Mouse (Mus musculus): ENCODE results near the gene Palld. TPM values are rescaled to one million over a fixed set of nuclear protein-coding genes. Genes with fewer than 3 reads are reported as not detected.

The Palld gene
- total RNA-seq, 2 experiments from 2014 or later = 6.6 to 6.7 TPM

- Histone ChIP-seq H3K4me3 (no peak overlapping the region), H3K27ac (no peak overlapping the region)
- no peak for DNase-seq (ENCODE audit: low spot score in 2 of 2)
- no peak for TF ChIP-seq CTCF (conservative IDR thresholded peaks at IDR 0.05)
Measured at GRCm38 (mm10) chr8:61697728-61698385, 204.6 kb downstream of the Palld start.

GRCm38 (mm10) chr8:61696846-61697455, 205.5 kb downstream of the Palld start:
- no peak for TF ChIP-seq CTCF (conservative IDR thresholded peaks at IDR 0.05)
- H3K4me3 ChIP-seq = no peak overlapping the region
- no peak for DNase-seq (ENCODE audit: low spot score in 2 of 2)
- no peak overlapping the region for H3K27ac ChIP-seq

- no peak overlapping the region for H3K4me3 ChIP-seq
- H3K27ac ChIP-seq = no peak overlapping the region
- no peak for DNase-seq (ENCODE audit: low spot score in 2 of 2)
- no peak for TF ChIP-seq CTCF (conservative IDR thresholded peaks at IDR 0.05)
Measured at GRCm38 (mm10) chr8:61695416-61695815, 207.1 kb downstream of the Palld start.

- Histone ChIP-seq H3K27ac (no peak overlapping the region), H3K4me3 (no peak overlapping the region)
- no peak for TF ChIP-seq CTCF (conservative IDR thresholded peaks at IDR 0.05)
- DNase-seq (ENCODE audit: low spot score in 2 of 2) = no peak
Measured at GRCm38 (mm10) chr8:61692866-61693265, 209.6 kb downstream of the Palld start.

GRCm38 (mm10) chr8:61692129-61692528, 210.4 kb downstream of the Palld start:
- no peak overlapping the region for H3K27ac ChIP-seq
- no peak for DNase-seq (ENCODE audit: low spot score in 2 of 2)
- no peak overlapping the region for H3K4me3 ChIP-seq
- no peak for TF ChIP-seq CTCF (conservative IDR thresholded peaks at IDR 0.05)

- no peak for DNase-seq (ENCODE audit: low spot score in 2 of 2)
Measured at GRCm38 (mm10) chr8:61691391-61691790, 211.1 kb downstream of the Palld start.

GRCm38 (mm10) chr8:61687071-61687470, 215.4 kb downstream of the Palld start:
- DNase-seq (ENCODE audit: low spot score in 2 of 2) = no peak
- H3K27ac ChIP-seq = no peak overlapping the region
- H3K4me3 ChIP-seq = no peak overlapping the region
- no peak for TF ChIP-seq CTCF (conservative IDR thresholded peaks at IDR 0.05)

More at GRCm38 (mm10) chr8:61691391-61691790, 211.1 kb downstream of the Palld start:
- TF ChIP-seq CTCF (conservative IDR thresholded peaks at IDR 0.05) = no peak
- Histone ChIP-seq H3K27ac (no peak overlapping the region), H3K4me3 (no peak overlapping the region)

GRCm38 (mm10) chr8:61686340-61686739, 216.2 kb downstream of the Palld start:
- DNase-seq (ENCODE audit: low spot score in 2 of 2) = peak in 1 of 2 experiments; percentile 12
- TF ChIP-seq CTCF (conservative IDR thresholded peaks at IDR 0.05) = peak; percentile 68
- no peak overlapping the region for H3K27ac ChIP-seq
- no peak overlapping the region for H3K4me3 ChIP-seq

- Histone ChIP-seq H3K27ac (no peak overlapping the region), H3K4me3 (no peak overlapping the region)
- TF ChIP-seq CTCF (conservative IDR thresholded peaks at IDR 0.05) = no peak
- DNase-seq (ENCODE audit: low spot score in 2 of 2) = no peak
Measured at GRCm38 (mm10) chr8:61685280-61685679, 217.2 kb downstream of the Palld start.

GRCm38 (mm10) chr8:61684280-61684939, 218.1 kb downstream of the Palld start:
- H3K4me3 ChIP-seq = no peak overlapping the region
- no peak for DNase-seq (ENCODE audit: low spot score in 2 of 2)
- no peak overlapping the region for H3K27ac ChIP-seq
- no peak for TF ChIP-seq CTCF (conservative IDR thresholded peaks at IDR 0.05)

GRCm38 (mm10) chr8:61682902-61683301, 219.6 kb downstream of the Palld start:
- TF ChIP-seq CTCF (conservative IDR thresholded peaks at IDR 0.05) = no peak
- Histone ChIP-seq H3K27ac (no peak overlapping the region), H3K4me3 (no peak overlapping the region)
- DNase-seq (ENCODE audit: low spot score in 2 of 2) = no peak

- no peak for DNase-seq (ENCODE audit: low spot score in 2 of 2)
- no peak overlapping the region for H3K4me3 ChIP-seq
- H3K27ac ChIP-seq = no peak overlapping the region
- no peak for TF ChIP-seq CTCF (conservative IDR thresholded peaks at IDR 0.05)
Measured at GRCm38 (mm10) chr8:61681217-61681616, 221.3 kb downstream of the Palld start.

- no peak for TF ChIP-seq CTCF (conservative IDR thresholded peaks at IDR 0.05)
- Histone ChIP-seq H3K27ac (no peak overlapping the region), H3K4me3 (no peak overlapping the region)
- no peak for DNase-seq (ENCODE audit: low spot score in 2 of 2)
Measured at GRCm38 (mm10) chr8:61677227-61677626, 225.3 kb downstream of the Palld start.

Measured in layer of hippocampus, adult 2 months (tissue).